Mouse (Mus musculus) embryo, embryonic 11.5 days (tissue): Measurements from ENCODE around the gene Ppp1r1c.
"Not testable (repeated sequence)": the region's sequence is repeated elsewhere in the genome, so short reads cannot be mapped to it uniquely, and the experiment has no call there.

ENCODE experiments used
- DNase-seq: peaks from one replicate; pipeline ENCODE4 v3.0.0-alpha.2; 2012; ENCODE audit warnings: low read depth, low spot score

Gene Ppp1r1c

DNA sequence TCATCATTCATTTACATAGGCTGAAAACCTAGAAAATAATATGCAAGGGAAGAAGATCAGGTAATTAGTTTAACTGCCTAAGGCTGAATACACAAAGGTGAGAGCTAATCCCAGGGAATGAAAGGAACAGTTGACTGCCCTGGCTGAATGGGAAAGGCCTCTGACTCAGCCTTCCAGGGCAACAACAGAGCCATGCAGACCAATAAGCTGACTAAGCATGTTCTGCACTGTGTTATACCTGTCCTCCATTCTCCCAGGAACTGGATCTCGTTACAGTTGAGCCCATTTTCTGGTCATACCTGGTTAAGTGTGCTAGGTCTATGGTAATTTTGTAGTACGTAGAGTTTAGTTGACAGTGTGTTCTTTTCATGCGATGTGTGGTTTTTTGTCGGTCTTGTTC is 36.6 kb downstream of the Ppp1r1c start:
- no peak for DNase-seq

DNA sequence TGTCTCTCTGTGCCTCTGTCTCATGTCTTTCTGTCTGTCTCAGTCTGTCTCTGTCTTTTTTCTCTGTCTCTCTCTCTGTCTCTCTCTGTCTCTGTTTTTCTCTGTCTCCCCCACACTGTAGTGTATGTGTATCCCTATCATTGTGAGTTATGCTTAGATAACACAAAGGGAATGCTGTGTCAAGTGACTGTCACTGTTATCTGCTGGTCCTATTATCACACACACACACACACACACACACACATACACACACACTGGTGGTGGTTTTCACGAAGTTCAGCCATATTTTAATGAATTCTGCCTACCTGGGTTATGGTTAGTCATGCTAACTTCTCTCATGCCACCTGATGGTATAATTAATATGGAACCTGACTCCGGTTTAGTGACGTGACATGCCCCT is 44.1 kb downstream of the Ppp1r1c start:
- DNase-seq: no peak

DNA sequence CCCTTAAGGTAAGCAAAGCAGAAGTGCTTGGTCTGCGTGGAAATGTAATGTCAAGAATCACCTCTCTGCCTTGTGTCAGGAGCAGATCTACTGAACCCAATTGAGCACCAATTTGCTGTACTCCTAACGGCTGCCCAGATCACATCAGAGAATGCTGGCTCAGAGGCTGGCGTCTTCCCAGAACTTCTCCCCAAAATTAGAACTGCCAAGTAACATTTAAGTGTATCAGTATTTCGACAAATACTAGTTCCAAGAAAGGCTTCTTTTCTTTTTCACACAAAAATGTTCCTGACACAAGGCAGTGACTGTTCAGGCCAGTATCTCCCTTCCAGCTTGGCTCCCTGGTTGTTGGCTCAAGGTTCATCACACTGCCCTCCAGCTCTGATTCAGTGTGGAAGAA is 52.4 kb downstream of the Ppp1r1c start:
- DNase-seq: no peak

DNA sequence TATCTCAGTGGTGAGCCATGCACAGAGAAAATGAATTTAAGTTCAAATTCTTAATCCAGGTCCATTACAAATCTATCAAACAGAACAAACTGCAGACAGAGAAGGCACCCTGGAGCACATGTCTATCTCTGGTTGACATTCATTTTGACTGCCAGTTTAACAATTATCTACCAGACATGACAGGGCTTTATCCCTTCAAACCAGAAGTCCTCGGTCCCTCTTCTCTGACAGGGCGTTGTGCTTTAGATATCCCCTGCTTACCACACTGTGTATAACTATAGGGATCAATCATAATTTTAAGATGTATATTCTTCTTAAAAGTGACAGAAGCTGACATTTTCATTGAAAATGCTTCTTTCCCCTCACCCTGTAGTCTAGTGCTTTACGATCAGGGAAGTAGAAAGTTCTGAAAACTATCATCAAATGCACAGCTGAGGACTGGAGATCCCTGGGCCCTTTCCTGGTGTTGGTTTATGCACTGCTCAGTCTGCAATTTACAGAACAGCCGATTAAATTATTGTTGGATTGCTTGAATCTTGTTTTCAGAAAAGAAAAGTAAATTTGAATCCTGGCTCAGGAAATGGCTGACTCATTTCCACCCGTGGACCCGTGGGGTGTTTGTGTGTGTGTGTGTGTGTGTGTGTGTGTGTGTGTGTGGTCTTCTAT is 55.3 kb downstream of the Ppp1r1c start:
- DNase-seq: no peak

DNA sequence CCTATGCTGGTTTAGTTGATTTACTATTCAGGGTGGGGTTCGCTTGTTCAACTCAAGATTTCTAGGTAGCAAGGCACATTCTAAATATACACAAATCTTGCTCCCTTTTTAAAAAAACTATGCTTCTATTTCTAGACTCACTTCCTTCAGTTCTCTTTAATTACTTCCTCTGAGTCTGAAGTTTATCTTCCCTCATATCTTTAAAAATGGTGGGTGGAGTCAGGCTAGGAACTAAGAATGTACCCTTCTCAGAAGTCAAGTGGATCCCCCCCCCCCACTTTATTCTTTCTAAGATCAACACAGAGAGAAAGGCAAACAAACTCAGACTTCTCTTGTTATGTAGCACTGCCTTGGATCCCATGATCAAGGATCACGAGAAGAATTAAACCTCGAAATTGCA is 57.5 kb downstream of the Ppp1r1c start:
- DNase-seq: no peak

DNA sequence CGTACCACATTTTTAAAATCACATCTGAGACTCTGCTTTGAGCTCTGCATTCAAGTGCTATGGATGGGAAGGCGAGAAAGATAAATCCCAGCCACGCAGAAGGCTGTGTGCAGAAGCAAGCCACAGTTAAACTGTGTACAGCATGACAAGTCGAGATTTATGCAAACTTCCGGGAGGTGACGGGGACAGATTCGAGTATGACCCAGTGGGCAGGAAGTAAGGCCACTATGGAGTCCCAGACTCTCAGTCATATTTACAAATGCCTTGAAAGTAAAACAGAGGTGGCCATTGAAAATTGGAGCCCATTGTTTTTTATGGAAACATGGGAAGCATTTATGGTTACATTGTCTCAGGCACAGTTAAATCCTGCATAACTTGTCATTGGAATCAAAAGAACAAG is 58.1 kb downstream of the Ppp1r1c start:
- DNase-seq: no peak

DNA sequence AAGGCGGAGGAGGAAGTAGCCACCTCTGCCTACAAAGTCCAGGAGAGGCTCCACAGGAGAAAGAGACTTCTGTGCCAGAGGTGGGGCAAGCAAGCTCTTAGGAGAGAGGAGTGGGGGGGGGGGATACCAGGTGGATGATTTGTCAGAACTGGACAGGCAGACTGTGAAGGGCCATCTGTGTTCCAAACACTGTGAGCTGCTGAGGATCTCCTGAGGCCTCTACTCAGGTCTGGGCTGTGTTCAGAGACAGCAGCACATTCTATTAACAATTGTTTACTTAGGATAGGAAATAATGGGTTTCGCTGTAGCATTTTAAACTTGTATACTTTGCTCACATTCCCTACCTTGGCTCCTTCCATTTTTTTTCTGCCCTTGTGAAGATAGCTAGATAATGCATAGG is 61.0 kb downstream of the Ppp1r1c start:
- no peak for DNase-seq

DNA sequence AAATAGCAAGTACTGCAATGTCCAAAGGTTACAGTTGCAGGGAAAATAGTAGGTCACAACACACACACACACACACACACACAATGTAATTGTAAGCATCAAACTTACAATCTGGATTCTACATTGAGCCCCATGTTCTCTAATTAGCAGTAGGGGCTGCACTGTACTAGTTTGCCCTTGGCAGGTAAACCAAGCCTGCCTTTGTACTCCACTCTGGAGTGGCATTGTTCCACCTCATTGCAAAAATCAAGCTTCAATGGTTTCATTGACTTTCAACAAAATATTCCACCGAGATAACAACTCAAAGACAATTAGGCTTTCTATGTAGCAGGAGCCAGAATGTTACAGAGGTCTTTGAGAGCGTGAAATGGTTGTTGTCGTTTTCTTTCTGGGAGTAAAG is 62.7 kb downstream of the Ppp1r1c start:
- DNase-seq: no peak

DNA sequence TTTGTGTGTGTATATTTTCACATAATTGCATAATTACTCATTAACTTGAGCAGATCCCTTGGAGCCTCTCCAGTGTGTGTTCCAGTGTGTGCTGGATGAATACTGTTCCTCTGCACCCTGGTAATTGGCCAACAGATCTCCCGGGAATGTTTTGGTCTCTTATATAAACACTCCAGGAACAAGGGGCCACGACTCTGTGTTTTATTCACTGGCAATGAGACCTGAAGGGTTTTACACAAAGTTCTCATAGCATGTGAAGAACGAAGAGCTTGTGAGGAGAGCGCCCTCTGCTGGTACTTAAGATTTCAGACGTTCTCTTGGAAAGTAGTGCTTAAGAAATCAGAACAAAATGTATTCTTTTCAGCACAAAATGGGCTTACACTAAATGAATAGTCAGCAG is 66.8 kb downstream of the Ppp1r1c start:
- peak; percentile 71 for DNase-seq

DNA sequence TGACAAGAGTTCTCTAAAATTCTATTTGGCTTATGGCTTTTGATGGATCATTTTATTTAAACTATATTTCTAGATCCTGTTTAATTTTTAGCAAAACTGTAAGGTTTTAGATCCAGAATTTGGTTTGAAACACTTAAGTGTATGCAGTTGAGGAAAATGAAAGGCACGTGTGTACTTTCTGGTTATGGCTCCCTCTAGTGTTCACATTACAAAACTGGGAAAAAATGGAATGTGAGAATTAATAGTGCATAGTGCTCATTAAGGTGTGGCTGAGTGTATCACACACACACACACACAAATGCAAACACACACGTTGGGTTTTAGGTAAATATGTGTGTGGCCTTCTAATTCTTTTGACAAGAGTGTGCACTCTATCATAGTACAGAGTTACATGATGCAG is 70.2 kb downstream of the Ppp1r1c start:
- DNase-seq: no peak

DNA sequence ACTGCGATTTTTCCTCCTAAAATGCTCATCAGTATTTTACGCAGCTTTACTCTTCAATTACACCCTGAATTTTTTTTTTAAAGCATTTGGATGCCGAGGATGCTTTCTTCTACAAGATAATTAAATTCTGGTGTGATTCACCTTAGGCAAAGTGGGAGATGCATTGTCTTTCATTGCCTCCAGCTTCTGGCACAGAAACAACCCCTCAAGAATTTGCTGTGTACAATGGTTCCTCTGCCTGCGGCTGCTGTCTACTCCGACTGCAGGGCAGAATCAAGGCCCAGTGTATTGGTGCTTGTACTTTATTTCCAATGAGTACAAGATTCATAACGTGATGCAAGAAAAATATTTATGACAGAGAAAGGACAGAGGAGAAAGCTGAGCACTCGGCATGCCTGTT is 73.2 kb downstream of the Ppp1r1c start:
- DNase-seq: no peak

DNA sequence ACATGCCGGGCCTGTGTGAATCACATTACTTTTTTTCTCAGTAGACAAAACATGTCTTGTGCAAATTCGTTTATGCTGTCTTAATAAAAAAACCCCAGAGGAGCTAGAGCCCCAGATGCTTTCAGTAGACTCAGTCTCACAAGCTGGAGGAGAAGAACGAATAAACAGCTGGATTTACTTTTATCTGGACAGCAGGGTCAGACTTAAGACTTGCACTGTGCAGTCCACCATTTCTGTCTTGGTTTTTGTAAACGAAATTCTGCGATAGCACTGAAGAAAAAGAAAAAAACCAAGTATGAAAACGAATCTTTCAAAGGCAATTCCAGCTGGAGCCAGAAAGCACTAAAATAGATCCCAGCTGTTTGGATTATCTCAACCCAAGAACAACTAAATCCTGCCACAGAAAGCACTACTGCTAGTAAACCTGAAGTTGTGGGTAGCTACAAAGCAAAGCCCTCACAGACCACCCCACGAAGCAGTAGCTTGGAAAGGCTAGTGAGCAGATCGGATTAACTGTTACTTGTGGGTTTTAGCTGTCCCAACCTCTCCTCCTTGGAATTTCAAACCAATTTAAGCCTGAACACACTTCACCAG is 78.1 kb downstream of the Ppp1r1c start:
- DNase-seq: no peak

DNA sequence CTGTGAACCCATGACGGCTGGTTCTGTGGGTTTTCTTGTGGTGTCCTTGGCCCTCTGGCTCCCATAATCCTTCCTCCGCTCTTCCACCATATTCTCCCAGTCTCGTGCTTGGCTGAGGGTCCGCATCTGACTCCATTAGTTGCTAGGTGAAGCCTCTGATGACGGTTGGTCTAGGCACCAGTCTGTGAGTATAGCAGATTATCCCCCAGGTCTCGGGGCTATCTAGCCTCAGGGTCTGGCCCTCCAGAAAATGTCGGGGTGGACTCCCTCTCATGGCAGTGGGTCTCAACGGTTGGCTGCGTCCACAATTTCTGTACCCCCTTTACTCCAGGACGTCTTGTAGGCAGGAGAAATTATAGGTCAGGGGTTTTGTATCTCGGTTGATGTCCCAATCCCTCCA is 78.9 kb downstream of the Ppp1r1c start:
- DNase-seq: no peak

DNA sequence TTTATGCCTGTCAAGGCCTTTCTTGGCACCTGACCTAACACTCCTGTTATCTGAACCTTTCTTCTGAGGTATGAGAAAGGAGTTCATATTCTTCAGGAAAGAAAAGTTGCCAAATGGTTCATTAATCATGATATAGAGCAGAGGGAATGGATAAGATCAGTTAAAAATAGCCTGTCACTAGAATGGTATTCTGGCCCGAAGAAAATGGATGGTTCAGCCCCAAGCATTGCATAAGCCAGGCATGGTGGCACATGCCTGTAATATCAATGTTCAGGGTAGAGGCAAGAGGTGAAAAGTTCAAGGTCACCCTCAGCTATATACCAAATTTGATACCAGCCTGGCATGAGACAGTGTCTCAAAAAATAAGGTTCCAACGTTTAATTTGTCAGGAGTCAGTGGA is 85.6 kb downstream of the Ppp1r1c start:
- DNase-seq: no peak

DNA sequence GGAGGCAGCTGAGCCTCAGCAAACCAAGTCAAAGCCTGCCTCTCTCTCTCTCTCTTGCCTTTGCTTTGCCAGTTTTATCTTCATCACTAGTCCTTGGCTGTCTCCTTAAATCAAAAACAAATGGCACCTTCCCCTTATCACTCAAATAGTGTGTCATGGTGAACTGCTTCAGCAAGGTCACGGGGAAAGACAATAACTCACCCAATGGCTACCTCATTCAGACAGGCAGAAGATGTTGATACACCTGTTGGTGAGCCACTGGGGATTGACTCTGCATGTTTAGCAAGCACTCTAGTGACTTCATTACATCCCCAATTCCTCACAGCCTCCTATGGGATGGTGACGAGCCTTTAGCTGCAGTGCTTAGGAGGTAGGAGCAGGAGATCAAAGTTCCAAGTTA is 89.9 kb downstream of the Ppp1r1c start:
- DNase-seq: no peak

DNA sequence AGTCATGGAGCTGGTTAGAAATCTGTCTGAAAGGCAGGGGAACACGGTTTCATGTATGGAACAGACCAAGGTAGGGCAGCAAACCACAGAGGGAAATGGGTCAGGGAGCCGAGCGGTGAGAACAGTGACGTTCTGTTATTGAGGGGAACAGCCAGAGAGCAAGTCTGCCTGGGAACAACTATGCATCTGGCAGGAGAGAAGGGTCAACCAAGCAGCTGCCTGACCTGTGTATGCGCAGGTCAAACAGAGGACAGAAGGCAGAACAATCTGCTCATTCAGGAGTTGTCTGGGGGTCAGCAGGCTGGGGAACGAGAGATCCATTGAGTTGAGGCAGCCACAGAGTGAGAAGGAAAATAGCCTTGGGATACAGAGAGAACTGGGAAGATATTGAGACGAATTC is 91.0 kb downstream of the Ppp1r1c start:
- peak; percentile 27 for DNase-seq

DNA sequence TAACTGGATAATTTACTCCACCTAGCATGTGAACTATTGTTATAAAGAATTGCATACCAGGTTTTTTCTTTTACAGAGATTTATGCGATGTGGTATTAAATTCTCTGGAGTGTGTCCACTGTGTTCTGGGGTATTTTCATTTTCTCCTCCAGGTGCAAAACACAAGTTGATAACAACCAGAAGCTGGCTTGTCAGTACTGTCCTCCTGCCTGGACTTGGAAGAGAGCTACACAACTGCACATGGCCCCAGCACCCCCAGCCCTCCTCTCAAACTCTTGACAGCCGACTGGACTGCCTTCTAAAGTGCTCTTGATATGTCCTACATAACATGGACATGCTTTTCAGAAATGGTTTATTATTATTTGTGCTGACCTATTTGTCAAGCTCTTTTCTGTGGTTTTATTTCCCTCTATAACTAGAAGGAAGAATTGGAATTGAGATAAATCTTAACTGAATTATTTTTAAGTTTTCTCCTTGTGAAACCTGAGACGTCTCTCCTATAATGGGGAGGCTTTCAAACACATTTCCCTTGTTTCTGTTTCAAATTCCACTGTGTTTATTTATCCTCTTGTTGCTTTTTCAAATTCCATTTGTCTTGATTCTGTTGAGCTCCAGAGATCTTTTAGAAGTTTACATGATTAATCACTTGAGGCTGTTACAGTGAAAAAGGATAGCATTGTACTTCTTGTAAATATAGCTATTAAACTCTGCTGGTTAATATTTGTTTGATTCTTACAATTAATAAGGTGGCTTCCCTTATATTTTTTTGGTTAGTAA is 108.3 kb downstream of the Ppp1r1c start:
- no peak for DNase-seq

DNA sequence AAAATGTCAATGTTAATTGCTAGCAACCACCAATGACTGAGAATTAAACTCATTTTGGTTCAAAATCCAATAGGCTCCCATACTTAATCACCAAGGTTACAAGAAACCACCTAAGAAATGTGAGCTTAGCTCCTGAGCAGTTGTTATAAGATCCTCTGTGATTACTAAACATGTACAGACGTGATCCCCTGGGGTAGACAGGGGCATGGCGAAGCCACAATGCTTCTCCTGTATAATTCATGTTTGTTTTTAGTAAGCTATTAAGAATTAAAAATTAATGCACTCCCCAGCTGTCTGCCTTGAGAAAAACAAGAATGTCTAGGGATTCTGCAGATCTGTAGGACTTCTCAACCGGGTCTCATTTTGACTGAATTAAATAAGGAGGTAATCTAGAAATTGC is 112.0 kb downstream of the Ppp1r1c start:
- DNase-seq: no peak

DNA sequence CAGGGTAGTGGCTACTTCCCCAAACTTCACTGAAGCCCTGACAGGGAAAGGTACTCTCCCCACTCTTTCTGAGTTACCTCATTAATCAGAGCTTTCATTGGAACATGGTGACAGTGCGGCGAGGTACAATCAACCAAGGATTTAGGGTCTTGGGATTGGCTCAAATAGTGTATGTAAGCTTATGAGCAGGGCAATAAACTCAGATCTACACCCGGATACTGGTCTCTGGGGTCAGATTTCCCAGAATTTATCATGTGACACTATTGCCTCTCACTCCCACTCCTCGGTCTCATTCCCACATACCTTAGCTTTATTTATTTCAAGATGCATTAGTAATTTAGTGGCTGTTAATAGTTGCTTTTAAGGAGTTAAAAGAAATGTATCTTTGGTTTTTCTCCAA is 118.3 kb downstream of the Ppp1r1c start:
- DNase-seq: no peak

DNA sequence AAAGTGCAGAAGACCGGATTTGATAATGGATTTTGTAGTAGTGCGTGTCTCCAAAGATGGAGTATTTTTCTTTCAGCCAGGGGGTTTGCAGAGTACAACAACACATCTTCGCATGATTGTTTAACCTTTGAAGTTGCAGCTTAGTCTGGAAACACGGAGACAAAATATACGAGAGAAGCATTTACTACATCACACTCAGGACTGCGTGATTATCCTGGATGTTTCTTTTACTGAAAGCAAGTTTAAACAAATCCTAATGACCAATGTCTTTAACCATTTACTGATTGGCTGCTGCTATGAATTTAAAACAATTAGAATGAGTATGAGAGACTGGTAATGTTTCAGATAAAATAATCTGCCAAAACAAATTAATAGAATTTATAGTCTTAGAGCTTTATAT is 131.5 kb downstream of the Ppp1r1c start:
- DNase-seq: no peak

DNA sequence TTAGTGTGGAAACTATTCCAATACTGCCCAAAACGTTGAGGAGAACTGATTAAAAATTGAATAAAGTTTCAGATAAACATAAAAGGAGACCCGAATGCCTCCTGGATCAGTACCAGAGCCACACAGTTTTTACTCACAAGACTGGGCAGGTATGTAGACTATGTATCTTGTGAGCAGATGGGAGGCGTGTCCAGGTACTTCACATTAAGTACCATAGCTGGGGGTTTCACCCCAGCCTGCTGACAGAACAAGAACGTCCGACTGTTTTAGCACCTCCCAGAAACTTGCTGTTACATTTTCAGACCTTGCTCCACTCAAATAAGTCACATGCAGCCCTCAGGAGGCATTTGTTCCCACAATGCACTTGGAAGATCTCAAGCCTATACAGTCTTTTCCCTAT is 131.9 kb downstream of the Ppp1r1c start:
- no peak for DNase-seq

DNA sequence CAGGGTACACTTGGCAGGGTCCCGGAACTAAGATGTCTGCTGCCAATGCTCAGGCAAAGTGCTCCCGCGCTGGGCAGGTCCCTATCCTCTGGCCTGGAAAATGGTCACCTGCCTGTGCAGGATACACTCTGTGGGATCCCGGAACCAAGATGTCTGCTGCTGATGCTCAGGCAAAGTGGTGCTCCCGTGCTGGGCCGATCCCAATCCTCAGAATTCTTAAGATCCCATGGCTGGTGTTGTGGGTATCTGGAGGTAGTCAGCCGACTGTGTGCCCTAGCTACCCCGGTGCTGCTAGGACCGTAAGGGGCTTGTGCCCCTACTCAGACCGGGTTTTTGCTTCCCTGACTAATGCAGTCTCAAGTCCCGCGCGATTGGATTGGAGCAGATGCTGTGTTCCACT is 139.8 kb downstream of the Ppp1r1c start:
- DNase-seq: not testable (repeated sequence)

DNA sequence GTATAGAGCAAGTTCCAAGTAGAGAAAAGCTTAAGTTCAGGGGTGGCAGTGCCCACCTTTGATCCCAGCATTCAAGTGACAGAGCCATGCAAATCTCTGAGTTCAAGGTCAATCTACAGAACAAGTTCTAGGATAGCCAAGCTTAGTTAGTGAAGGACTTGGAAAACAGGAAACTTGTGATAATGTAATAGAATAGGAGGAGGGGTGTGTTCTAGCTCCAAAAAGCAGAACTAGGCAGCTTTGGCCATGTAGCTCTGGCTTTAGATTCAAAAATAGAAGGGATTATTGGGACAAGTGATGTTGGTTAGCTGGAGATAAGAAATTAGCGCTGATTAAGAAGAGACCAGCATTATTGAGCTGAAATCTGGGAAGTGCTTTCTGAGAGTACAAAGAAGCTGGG is 149.3 kb downstream of the Ppp1r1c start:
- no peak for DNase-seq
